In the genomic region with DNA sequence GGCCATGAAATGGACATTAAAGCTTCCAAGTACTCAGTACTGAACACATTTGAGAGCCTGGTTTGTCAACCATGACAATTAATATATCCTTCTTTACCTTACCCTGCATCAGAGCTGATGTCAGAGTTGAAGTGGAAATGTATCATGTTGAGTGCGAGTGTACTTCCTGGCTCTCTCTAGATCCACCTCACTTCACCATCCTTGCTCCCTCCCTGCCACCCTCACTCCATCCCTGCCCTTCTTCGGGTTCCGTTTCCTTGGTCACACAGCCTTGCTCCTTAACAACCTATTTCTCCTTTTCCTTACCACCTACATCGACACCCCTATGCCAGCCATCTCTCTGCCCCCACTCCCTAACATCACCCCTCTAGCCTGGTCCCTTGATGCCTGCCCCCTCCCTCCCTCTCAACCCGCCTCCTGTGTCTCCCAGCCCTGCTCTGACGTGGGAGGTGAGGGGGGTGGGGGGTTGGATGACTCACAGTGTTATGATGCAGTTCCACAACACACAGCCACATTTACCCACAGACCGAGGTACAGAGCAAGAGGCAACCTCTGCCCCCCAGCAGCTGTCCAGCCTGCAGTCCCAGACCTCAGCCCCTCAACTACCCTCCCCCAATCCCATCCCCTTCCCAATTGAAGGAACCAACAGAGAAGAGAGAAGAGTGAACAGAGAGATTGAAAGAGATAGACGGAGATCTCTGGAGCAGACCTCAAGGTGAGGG, we compare ENCODE assay signal across 8 mouse cellular contexts. TPM values are rescaled to one million over a fixed set of nuclear protein-coding genes. Genes with fewer than 3 reads are reported as not detected.
A peak's percentile ranks its signal among the peaks of the same experiment; 100 is the strongest.
DNase-seq lines count a peak whose midpoint lies in the region; ATAC-seq and TF ChIP-seq lines count a peak whose summit lies in the region.

TSS of gene Ypel4 (plus strand) at position 480 of the 722 bp plus-strand sequence.

- no peak within 1 kb of the TSS for H3K27ac ChIP-seq in intestine, embryonic 15.5 days
- H3K27ac ChIP-seq in liver, embryonic 14.5 days, result peak within 1 kb of the TSS; percentile 100
- peak within 1 kb of the TSS; percentile 28 for H3K27ac ChIP-seq in neural tube, embryonic 12.5 days

- 0 out of 2 replicates have a peak, but pooled peaks cover 9% of the 10 kb centered on the region for H3K27me3 ChIP-seq in intestine, embryonic 15.5 days (replicated peaks)
- H3K27me3 ChIP-seq in liver, embryonic 14.5 days (ENCODE audit: control insufficient read depth, insufficient read depth, low read length), result peaks cover 8% of the 10 kb centered on the region
- no peaks in the 10 kb centered on the region for H3K27me3 ChIP-seq in neural tube, embryonic 12.5 days (replicated peaks)

- no peak for TF ChIP-seq CTCF in liver, embryonic 14.5 days (IDR thresholded peaks at IDR 0.05; ENCODE audit: low read depth)

- no peaks in the 10 kb centered on the region for H3K9me3 ChIP-seq in intestine, embryonic 15.5 days
- no peaks in the 10 kb centered on the region for H3K9me3 ChIP-seq in liver, embryonic 14.5 days (ENCODE audit: control insufficient read depth, low read length)
- no peaks in the 10 kb centered on the region for H3K9me3 ChIP-seq in neural tube, embryonic 12.5 days

- H3K4me1 ChIP-seq in intestine, embryonic 15.5 days (replicated peaks), result peaks cover 49% of the 10 kb centered on the region
- peaks cover 63 to 78% of the 10 kb centered on the region in 2 experiments for H3K4me1 ChIP-seq in liver, embryonic 14.5 days (replicated peaks; ENCODE audit: control insufficient read depth in 2 of 2, insufficient read depth in 2 of 2, low read length in 1 of 2)
- peaks cover 40% of the 10 kb centered on the region for H3K4me1 ChIP-seq in neural tube, embryonic 12.5 days

- peak within 1 kb of the TSS; percentile 65 for H3K4me2 ChIP-seq in intestine, embryonic 15.5 days (replicated peaks)
- peak within 1 kb of the TSS; percentile 95 for H3K4me2 ChIP-seq in liver, embryonic 14.5 days (ENCODE audit: low read depth)
- peak within 1 kb of the TSS; percentile 58 for H3K4me2 ChIP-seq in neural tube, embryonic 12.5 days (replicated peaks)

- TF ChIP-seq EP300 in liver, embryonic 14.5 days (IDR thresholded peaks at IDR 0.05; ENCODE audit: low read depth), result no peak

- H3K9ac ChIP-seq in intestine, embryonic 15.5 days, result peak within 1 kb of the TSS; percentile 18
- H3K9ac ChIP-seq in liver, embryonic 14.5 days (replicated peaks), result peak within 1 kb of the TSS; percentile 86
- peak within 1 kb of the TSS; percentile 70 for H3K9ac ChIP-seq in neural tube, embryonic 12.5 days

- no peak for DNase-seq in urinary bladder, adult 2 months (ENCODE audit: low spot score)
- no peak for DNase-seq in urinary bladder, postnatal 25 days (ENCODE audit: low spot score)
- peak; percentile 88 for DNase-seq in cerebellum, postnatal 14 days
- DNase-seq in frontal cortex, adult 2 months (ENCODE audit: extremely low spot score in 1 of 2, low spot score in 1 of 2), result peak; percentile 70 to 81
- DNase-seq in liver, embryonic 14.5 days (ENCODE audit: low read depth in 3 of 3, low spot score in 3 of 3), result peak in 1 of 3 experiments; percentile 60
- no peak for DNase-seq in c-Kit-positive CD71-positive TER-119-positive erythroid progenitor cells, embryonic 14.5 days (ENCODE audit: low spot score)

- H3K36me3 ChIP-seq in intestine, embryonic 15.5 days, result no peaks in the 10 kb centered on the region
- H3K36me3 ChIP-seq in liver, embryonic 14.5 days (replicated peaks; ENCODE audit: control insufficient read depth, insufficient read depth, low read depth), result peaks cover 32% of the 10 kb centered on the region
- no peaks in the 10 kb centered on the region for H3K36me3 ChIP-seq in neural tube, embryonic 12.5 days

- ATAC-seq in intestine, embryonic 15.5 days, result peak; percentile 40
- peak; percentile 60 for ATAC-seq in liver, embryonic 14.5 days (ENCODE audit: insufficient read depth)
- peak; percentile 66 for ATAC-seq in neural tube, embryonic 12.5 days (ENCODE audit: low FRiP score, low read depth)

- peak within 1 kb of the TSS; percentile 32 for H3K4me3 ChIP-seq in intestine, embryonic 15.5 days (replicated peaks)
- H3K4me3 ChIP-seq in liver, embryonic 14.5 days (ENCODE audit: insufficient read depth in 1 of 2, low read depth in 2 of 2, low read length in 2 of 2), result peak within 1 kb of the TSS; percentile 86 to 99
- peak within 1 kb of the TSS; percentile 43 for H3K4me3 ChIP-seq in neural tube, embryonic 12.5 days

- whole genome bisulfite sequencing in intestine, embryonic 15.5 days, result 4% methylated on average over 8 of the region's 8 CpGs
- 5% methylated on average over 8 of the region's 8 CpGs for WGBS in liver, embryonic 14.5 days (ENCODE audit: insufficient replicate concordance)
- 3% methylated on average over 8 of the region's 8 CpGs for WGBS in neural tube, embryonic 12.5 days

RNA-seq across cellular contexts. Expression of gene Ypel4, which starts in this region (rescaled TPM):
- 17.0 and 17.5 TPM in 2 replicates for polyA plus RNA-seq in urinary bladder, adult 2 months (2012; rRNA removed)
- 165 and 172 TPM in 2 replicates for polyA plus RNA-seq in frontal cortex, adult 2 months (2012; rRNA removed)
- polyA plus RNA-seq in intestine, embryonic 15.5 days (2015; fragmentation: Nextera tagmentation; extraction: Ambion mirVana), result 5.1 and 6.0 TPM in 2 replicates
- polyA plus RNA-seq in liver, embryonic 14.5 days (2012; rRNA removed), result 122 and 145 TPM in 2 replicates
- 53.4 and 58.1 TPM in 2 replicates for polyA plus RNA-seq in liver, embryonic 14.5 days (2014; fragmentation: Nextera tagmentation; extraction: Ambion mirVana)
- 20.5 and 21.4 TPM in 2 replicates for polyA plus RNA-seq in neural tube, embryonic 12.5 days (2016; fragmentation: Nextera tagmentation; extraction: Ambion mirVana)

Comparison
In these comparisons a context has a peak if more than half of its experiments do, and no peak if none do; other contexts are left out.
1. DNase-seq: peak in cerebellum, postnatal 14 days (2 of 2) and frontal cortex, adult 2 months (2 of 2); none in urinary bladder, adult 2 months (single experiment), urinary bladder, postnatal 25 days (single experiment) and c-Kit-positive CD71-positive TER-119-positive erythroid progenitor cells, embryonic 14.5 days (single experiment).
2. H3K4me3 ChIP-seq: peak in every context shown above with its lines; median percentile 92 in liver, embryonic 14.5 days; 43 in neural tube, embryonic 12.5 days; 32 in intestine, embryonic 15.5 days.
3. H3K9ac ChIP-seq: peak in every context shown above with its lines; median percentile 86 in liver, embryonic 14.5 days; 70 in neural tube, embryonic 12.5 days; 18 in intestine, embryonic 15.5 days.
4. Peak in every context shown above with its lines, with median percentiles within 50 percentile points of each other: ATAC-seq and H3K4me2 ChIP-seq.